Mouse (Mus musculus) T-helper 2 cell (primary cell): ENCODE results near the gene Klc1.

Experiments
- in situ Hi-C: fragments of 300-600 bp; cut with MboI, MseI; formaldehyde crosslinking; loops from one replicate; pipeline ENCODE4 v1.15.1; 2025; ENCODE audit warnings: high pct_unique_total_duplicates

Klc1 gene

DNA sequence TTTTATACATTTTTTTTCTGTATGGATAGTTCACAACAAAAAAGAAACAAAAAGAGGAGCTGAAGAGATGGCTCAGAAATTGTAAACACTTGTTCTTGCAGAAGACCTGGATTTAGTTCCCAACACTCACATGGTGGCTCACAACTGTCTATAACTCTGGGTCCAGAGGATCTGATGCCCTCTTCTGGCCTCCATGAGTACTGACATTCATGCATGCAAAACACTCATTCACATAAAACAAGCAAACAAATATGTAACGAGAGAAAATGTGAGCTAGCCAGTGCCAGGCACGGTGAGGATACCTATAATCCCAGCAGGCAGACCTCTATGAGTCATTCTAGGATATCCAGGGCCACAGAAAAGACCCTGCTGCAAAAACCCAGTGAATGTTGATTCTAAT, 92.6 kb downstream of the Klc1 start:
- in situ Hi-C loops, result no loop called here

DNA sequence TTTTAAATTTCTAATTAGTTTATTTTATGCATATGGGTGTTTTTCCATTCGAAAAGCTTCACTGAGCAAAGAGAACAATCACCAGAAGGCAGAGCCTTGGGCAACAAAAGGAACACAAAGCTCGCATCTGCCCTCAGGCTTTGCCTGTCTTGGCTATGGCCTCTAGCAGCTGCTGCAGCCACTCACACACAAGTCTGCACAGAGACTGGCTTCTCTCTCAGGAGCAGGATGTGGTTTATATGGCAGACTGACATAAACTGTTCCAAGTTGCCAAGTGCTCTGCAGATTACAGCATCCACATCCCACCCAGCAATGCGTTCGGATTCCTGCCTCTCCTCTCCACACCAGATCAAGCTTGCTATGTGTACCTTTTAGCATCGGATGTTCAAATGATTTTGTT, 93.1 kb downstream of the Klc1 start:
- in situ Hi-C loops, result no loop called here

DNA sequence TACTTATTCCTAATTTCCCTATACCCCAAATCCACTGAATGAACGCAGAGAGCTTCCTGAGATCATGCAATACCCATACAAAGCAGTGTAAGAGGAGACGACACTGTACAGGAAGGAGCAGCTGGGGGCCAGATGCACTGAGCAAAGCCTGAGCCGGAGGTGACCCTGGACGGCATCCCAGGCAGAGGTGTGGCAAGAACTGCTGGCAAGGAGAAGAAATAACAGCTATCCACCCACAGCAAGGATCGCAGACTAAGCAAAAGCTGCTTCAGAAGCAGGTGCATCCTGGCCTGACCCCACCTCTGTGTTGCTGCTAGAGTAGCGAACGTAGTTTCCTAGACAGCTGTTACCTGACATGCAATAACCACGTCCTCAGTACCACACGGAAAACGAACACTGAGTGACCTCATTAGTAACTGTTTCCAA, 94.4 kb downstream of the Klc1 start:
- in situ Hi-C loops, result no loop called here

DNA sequence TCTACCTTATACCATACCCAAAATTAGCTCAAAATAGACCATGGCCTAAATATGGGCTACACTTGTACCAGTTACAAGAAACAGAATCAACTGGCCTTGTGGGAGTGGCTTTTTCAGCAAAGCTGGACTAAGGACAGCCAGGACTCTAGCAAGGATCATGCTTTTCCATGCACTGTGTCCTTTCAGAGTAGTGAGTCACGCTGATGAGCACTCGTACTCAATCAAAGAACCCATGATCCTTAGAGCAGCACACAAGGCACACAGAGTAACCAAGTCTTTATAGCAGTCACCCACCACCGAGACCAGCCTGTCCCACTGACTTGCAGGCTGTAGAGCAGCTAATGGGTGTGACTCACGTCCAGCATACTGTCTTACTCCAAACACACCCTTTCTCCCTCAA, 94.9 kb downstream of the Klc1 start:
- in situ Hi-C loops, result no loop called here

DNA sequence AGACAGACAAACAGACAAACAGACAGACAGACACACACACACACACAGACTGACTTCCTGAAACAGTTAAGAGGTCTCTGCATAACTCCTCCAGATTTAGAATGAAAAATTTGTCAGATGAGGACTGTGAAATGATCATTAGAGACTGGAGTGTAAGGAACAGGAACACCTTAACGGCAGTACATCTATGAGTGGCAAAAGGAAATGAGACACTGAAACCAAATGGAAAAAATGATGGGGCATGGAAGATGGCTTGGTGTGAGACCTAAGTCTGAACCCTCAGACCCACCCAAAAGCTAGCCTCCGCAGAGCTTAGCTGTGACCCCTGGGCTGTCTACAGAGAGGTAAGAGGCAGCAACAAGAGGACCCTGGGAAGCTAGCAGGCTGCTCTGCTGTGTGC, 96.8 kb downstream of the Klc1 start:
- in situ Hi-C loops, result no loop called here
